In genomic region chr15:36873884-36874243, GRCm38 (mm10) we compare ENCODE assay signal across 9 mouse cellular contexts.
A peak's percentile ranks its signal among the peaks of the same experiment; 100 is the strongest.
DNase-seq lines count a peak whose midpoint lies in the region; ATAC-seq lines count a peak whose summit lies in the region.
"Had no signal": no experiment of that assay in that cellular context is flagged by ENCODE, and none has a peak within 500 bp of the region (broad histone marks: within the 10 kb centered on the region; RNA-seq: fewer than 3 reads in every experiment).

No protein-coding gene starts in this region.

- intact Hi-C loops in heart, postnatal 25 days (cut with DNase I) = loop anchor here (2.0 to 5.0 kb wide), 4 partner anchors 17 to 133 kb away; partner anchors contain the start of gene Zfp706

- no peak for DNase-seq in heart, embryonic 10.5 days (ENCODE audit: low spot score)
- no peak for DNase-seq in heart, postnatal 25 days (ENCODE audit: low spot score)
- no peak for DNase-seq in lung, postnatal 25 days (ENCODE audit: low spot score)
- DNase-seq in spleen, postnatal 14 days (ENCODE audit: low spot score in 2 of 2) = no peak
- no peak for DNase-seq in layer of hippocampus, adult 9-11 months
- DNase-seq: right cerebral cortex, adult 18-20 months had no signal

- H3K9ac ChIP-seq in lung, embryonic 15.5 days = no peak overlapping the region
- H3K9ac ChIP-seq in intestine, embryonic 15.5 days = no peak overlapping the region
- H3K9ac ChIP-seq in neural tube, embryonic 14.5 days (replicated peaks; ENCODE audit: low read depth, low read length) = no peak overlapping the region

- peak overlapping the region; percentile 26 for H3K4me2 ChIP-seq in lung, embryonic 15.5 days
- H3K4me2 ChIP-seq in intestine, embryonic 15.5 days (replicated peaks) = no peak overlapping the region
- 0 out of 2 replicates have a peak overlapping the region, but pooled peaks have one; percentile 18 for H3K4me2 ChIP-seq in neural tube, embryonic 14.5 days (ENCODE audit: low read depth, low read length)

- H3K27me3 ChIP-seq in heart, embryonic 10.5 days (ENCODE audit: insufficient read depth, poor library complexity, severe bottlenecking) = no peaks in the 10 kb centered on the region
- H3K27me3 ChIP-seq in lung, embryonic 15.5 days = no peaks in the 10 kb centered on the region
- H3K27me3 ChIP-seq in intestine, embryonic 15.5 days (replicated peaks) = no peaks in the 10 kb centered on the region
- no peaks in the 10 kb centered on the region for H3K27me3 ChIP-seq in neural tube, embryonic 14.5 days (ENCODE audit: control insufficient read depth, insufficient read depth, low read length)

- 45% methylated on average over 5 of the region's 5 CpGs for WGBS in heart, embryonic 10.5 days
- 17% methylated on average over 5 of the region's 5 CpGs for WGBS in lung, embryonic 15.5 days
- 35% methylated on average over 5 of the region's 5 CpGs for WGBS in intestine, embryonic 15.5 days
- 31% methylated on average over 5 of the region's 5 CpGs for WGBS in neural tube, embryonic 14.5 days

- H3K4me1 ChIP-seq in heart, embryonic 10.5 days = peaks cover 65% of the 10 kb centered on the region
- peaks cover 56% of the 10 kb centered on the region for H3K4me1 ChIP-seq in lung, embryonic 15.5 days
- peaks cover 31% of the 10 kb centered on the region for H3K4me1 ChIP-seq in intestine, embryonic 15.5 days (replicated peaks)
- peaks cover 17% of the 10 kb centered on the region for H3K4me1 ChIP-seq in neural tube, embryonic 14.5 days (ENCODE audit: control insufficient read depth, insufficient read depth, low read length)

- 0 out of 2 replicates have a peak overlapping the region, but pooled peaks have one; percentile 16 for H3K4me3 ChIP-seq in heart, embryonic 10.5 days
- H3K4me3 ChIP-seq in lung, embryonic 15.5 days = no peak overlapping the region
- H3K4me3 ChIP-seq in intestine, embryonic 15.5 days (replicated peaks) = no peak overlapping the region
- H3K4me3 ChIP-seq in neural tube, embryonic 14.5 days (ENCODE audit: low read depth, low read length) = no peak overlapping the region

- H3K27ac ChIP-seq in heart, embryonic 10.5 days = peak overlapping the region; percentile 87
- H3K27ac ChIP-seq in lung, embryonic 15.5 days = peak overlapping the region; percentile 80
- peak overlapping the region; percentile 62 for H3K27ac ChIP-seq in intestine, embryonic 15.5 days
- H3K27ac ChIP-seq in neural tube, embryonic 14.5 days (ENCODE audit: low read depth, low read length) = peak overlapping the region; percentile 44; the same call in 1 of the 2 replicates

- no peaks in the 10 kb centered on the region for H3K9me3 ChIP-seq in heart, embryonic 10.5 days
- H3K9me3 ChIP-seq in lung, embryonic 15.5 days = no peaks in the 10 kb centered on the region
- H3K9me3 ChIP-seq in intestine, embryonic 15.5 days = no peaks in the 10 kb centered on the region
- H3K9me3 ChIP-seq in neural tube, embryonic 14.5 days (ENCODE audit: control insufficient read depth, low read length) = no peaks in the 10 kb centered on the region

- no peaks in the 10 kb centered on the region for H3K36me3 ChIP-seq in heart, embryonic 10.5 days
- no peaks in the 10 kb centered on the region for H3K36me3 ChIP-seq in lung, embryonic 15.5 days
- no peaks in the 10 kb centered on the region for H3K36me3 ChIP-seq in intestine, embryonic 15.5 days
- no peaks in the 10 kb centered on the region for H3K36me3 ChIP-seq in neural tube, embryonic 14.5 days (ENCODE audit: control insufficient read depth, insufficient read depth, low read length)

- no peak for ATAC-seq in lung, embryonic 15.5 days (ENCODE audit: borderline replicate concordance, extremely low read depth, low FRiP score, low TSS enrichment)
- no peak for ATAC-seq in intestine, embryonic 15.5 days
- peak; percentile 16; the same call in 1 of the 2 replicates for ATAC-seq in neural tube, embryonic 14.5 days (ENCODE audit: low read depth)
